Comparison of ENCODE assay signal across 18 mouse cellular contexts in genomic region chr5:76792720-76793119, GRCm38 (mm10).
"Had no signal": no experiment of that assay in that cellular context is flagged by ENCODE, and none has a peak within 500 bp of the region (broad histone marks: within the 10 kb centered on the region; RNA-seq: fewer than 3 reads in every experiment).

No protein-coding gene starts in this region.

- H3K4me1 ChIP-seq: midbrain, embryonic 10.5 days; midbrain, embryonic 13.5 days; midbrain, embryonic 15.5 days; neural tube, embryonic 13.5 days; neural tube, embryonic 15.5 days had no signal

- H3K36me3 ChIP-seq: midbrain, embryonic 15.5 days had no signal

- H3K9me3 ChIP-seq: midbrain, embryonic 10.5 days; midbrain, embryonic 13.5 days; midbrain, embryonic 15.5 days; neural tube, embryonic 13.5 days; neural tube, embryonic 15.5 days had no signal

- H3K4me3 ChIP-seq: midbrain, embryonic 10.5 days; midbrain, embryonic 13.5 days; midbrain, embryonic 15.5 days; myocyte; neural tube, embryonic 13.5 days; neural tube, embryonic 15.5 days had no signal

- DNase-seq: lung, adult 18-20 months; lung, embryonic 14.5 days; lung, postnatal 10 days; lung, postnatal 4 days; retina, postnatal 1 day; right cerebral cortex, adult 18-20 months; right cerebral cortex, postnatal 25 days; right cerebral cortex, postnatal 4 days; spleen, adult 18-20 months; thymus, adult 18-20 months; thymus, postnatal 14 days; thymus, postnatal 36 days had no signal

- ATAC-seq: midbrain, embryonic 13.5 days; midbrain, embryonic 15.5 days had no signal

- H3K27me3 ChIP-seq: midbrain, embryonic 13.5 days; midbrain, embryonic 15.5 days; neural tube, embryonic 13.5 days; neural tube, embryonic 15.5 days had no signal

- H3K27ac ChIP-seq: midbrain, embryonic 10.5 days; midbrain, embryonic 13.5 days; midbrain, embryonic 15.5 days; neural tube, embryonic 13.5 days; neural tube, embryonic 15.5 days had no signal

- H3K4me2 ChIP-seq: lung, embryonic 14.5 days; midbrain, embryonic 13.5 days; midbrain, embryonic 15.5 days; neural tube, embryonic 13.5 days; neural tube, embryonic 15.5 days had no signal

- H3K9ac ChIP-seq: lung, embryonic 14.5 days; midbrain, embryonic 13.5 days; midbrain, embryonic 15.5 days; neural tube, embryonic 13.5 days; neural tube, embryonic 15.5 days had no signal
